Mouse (Mus musculus) embryonic fibroblast, embryonic 13.5 days (primary cell): ENCODE results near the gene Hsd17b7.

Source experiments
- CTCF ChIP-seq: IDR thresholded peaks from 2 replicates; pipeline ENCODE4 v1.5.1; 2011; ENCODE audit warnings: mild to moderate bottlenecking, control low read depth, low read length, moderate library complexity, borderline replicate concordance; ENCODE audit not compliant: insufficient read depth
- POLR2A ChIP-seq: IDR thresholded peaks from 2 replicates; pipeline ENCODE4 v1.6.1; 2011; ENCODE audit warnings: low read depth, mild to moderate bottlenecking, control low read depth, low read length, moderate library complexity

DNA sequence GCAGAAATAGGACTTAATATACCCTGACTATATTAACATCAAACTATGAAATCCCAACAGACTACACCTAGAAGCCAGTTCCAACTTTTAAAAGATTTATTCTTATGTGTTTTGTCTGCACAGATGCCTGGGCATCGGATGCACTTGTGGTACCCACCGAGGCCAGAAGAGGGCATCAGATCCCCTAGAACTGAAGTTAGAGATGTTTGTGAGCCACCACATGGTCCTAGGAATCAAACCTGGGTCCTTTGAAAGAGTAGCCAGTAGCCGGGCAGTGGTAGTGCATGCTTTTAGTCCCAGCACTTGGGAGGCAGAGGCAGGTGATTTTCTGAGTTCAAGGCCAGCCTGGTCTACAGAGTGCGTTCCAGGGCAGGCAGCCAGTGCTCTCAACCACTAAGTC, 18.4 kb downstream of the Hsd17b7 start:
- TF ChIP-seq POLR2A (no peak), CTCF (no peak)
